Mouse (Mus musculus): ENCODE measurements at regions not wholly inside any gene's neighbourhood (a gene's known extent, or its start where the extent isn't known, plus 50 kb on each side); places are given as distances from the start of the nearest gene placed in this dataset.

GRCm38 (mm10) chr12:21492549-21493291 lies 75.3 kb upstream of the Ywhaq start:
- no peak for DNase-seq (ENCODE audit: low spot score in 2 of 2)

GRCm38 (mm10) chr12:21481644-21482043 lies 64.2 kb upstream of the Ywhaq start:
- DNase-seq (ENCODE audit: low spot score in 2 of 2): no peak

GRCm38 (mm10) chr12:21480226-21480625 lies 62.8 kb upstream of the Ywhaq start:
- no peak for DNase-seq (ENCODE audit: low spot score in 2 of 2)

- no peak for DNase-seq (ENCODE audit: low spot score in 2 of 2)
Observed at GRCm38 (mm10) chr12:21479251-21479650, 61.8 kb upstream of the Ywhaq start.

GRCm38 (mm10) chr12:21476516-21476915 lies 59.1 kb upstream of the Ywhaq start:
- DNase-seq (ENCODE audit: low spot score in 2 of 2): no peak

- no peak for DNase-seq (ENCODE audit: low spot score in 2 of 2)
Observed at GRCm38 (mm10) chr12:21472951-21473710, 55.7 kb upstream of the Ywhaq start.

- DNase-seq (ENCODE audit: low spot score in 2 of 2): no peak
Observed at GRCm38 (mm10) chr12:21472487-21472886, 55.0 kb upstream of the Ywhaq start.

- DNase-seq (ENCODE audit: low spot score in 2 of 2): no peak
Observed at GRCm38 (mm10) chr12:21471986-21472385, 54.5 kb upstream of the Ywhaq start.

- no peak for DNase-seq (ENCODE audit: low spot score in 2 of 2)
Observed at GRCm38 (mm10) chr12:21470286-21470685, 52.8 kb upstream of the Ywhaq start.

Measured in spleen, postnatal 14 days (tissue).